Mouse (Mus musculus): ENCODE data around the gene Chchd5. TPM values are rescaled to one million over a fixed set of nuclear protein-coding genes. Genes with fewer than 3 reads are reported as not detected.

The Chchd5 gene
- 20.7 TPM for polyA plus RNA-seq (2014; fragmentation: Illumina TruSeq; extraction: RNeasy Lipid Tissue Mini Kit (QIAGEN cat#74804); ENCODE audit: low read depth, low replicate concordance)

DNA sequence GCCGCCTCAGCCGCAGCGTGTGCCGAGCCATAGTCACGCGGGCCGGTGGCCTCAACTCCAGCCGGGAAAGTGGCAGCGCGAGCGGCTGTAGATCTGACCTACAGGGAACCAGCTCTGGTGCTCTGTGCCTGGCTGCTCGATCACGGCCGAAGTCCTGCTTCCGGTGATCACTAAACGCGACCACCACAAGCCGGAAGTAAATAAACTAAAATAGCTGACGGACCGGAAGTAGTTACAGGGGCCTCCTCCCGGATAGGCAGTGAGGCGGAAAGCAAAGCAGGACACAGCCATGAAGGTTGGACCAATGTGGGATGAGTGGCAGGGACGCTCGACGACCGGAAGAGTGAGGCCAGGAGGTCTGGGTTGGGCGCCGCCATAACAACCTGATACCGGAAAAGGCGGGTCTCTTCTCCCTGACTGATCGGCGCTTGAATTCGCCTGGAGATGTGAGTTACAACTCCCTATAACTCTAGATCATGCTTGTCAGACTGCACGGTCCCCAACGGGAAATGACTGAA lies at the start of gene Chchd5:
Gene Chchd5 (plus strand): TSS at position 289 of the 518 bp plus-strand sequence.

DNA sequence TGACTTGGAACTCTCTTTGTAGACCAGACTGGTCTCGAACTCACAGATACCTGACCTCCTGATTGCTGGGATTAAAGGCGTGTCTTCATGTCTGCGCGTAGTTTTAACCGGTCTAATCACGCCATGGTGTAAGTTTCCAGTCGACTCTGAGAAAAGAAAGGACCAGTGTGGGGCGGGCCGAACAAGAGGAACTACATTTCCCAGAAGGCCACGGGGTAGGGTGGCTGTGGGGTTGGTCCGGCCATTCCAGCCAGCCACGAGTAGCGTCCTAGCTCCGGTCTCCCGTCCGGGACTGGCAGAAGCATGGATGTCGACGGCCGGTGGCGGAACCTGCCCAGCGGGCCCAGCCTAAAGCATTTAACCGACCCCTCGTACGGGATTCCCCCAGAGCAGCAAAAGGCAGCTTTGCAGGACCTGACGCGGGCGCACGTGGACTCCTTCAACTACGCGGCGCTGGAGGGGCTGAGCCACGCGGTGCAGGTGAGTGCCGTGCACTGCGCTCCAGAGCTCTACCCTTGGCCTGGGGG lies 28.7 kb upstream of the Chchd5 start, which contains the start of gene Polr1b:
Gene Polr1b (plus strand): TSS at position 212 of the 527 bp plus-strand sequence.

Other genes with a start within 250 kb of the Chchd5 start
- 6.1 TPM for gene Zc3h8, start 185.6 kb upstream of the Chchd5 start, polyA plus RNA-seq (2014; fragmentation: Illumina TruSeq; extraction: RNeasy Lipid Tissue Mini Kit (QIAGEN cat#74804); ENCODE audit: low read depth, low replicate concordance)
- 7.8 TPM for gene Zc3h6, start 162.3 kb upstream of the Chchd5 start, polyA plus RNA-seq (2014; fragmentation: Illumina TruSeq; extraction: RNeasy Lipid Tissue Mini Kit (QIAGEN cat#74804); ENCODE audit: low read depth, low replicate concordance)
- 4.9 TPM for gene Gm10762, start 162.0 kb upstream of the Chchd5 start, polyA plus RNA-seq (2014; fragmentation: Illumina TruSeq; extraction: RNeasy Lipid Tissue Mini Kit (QIAGEN cat#74804); ENCODE audit: low read depth, low replicate concordance)
- 0.22 TPM for gene Vinac1, start 81.5 kb upstream of the Chchd5 start, polyA plus RNA-seq (2014; fragmentation: Illumina TruSeq; extraction: RNeasy Lipid Tissue Mini Kit (QIAGEN cat#74804); ENCODE audit: low read depth, low replicate concordance)
- 7.2 TPM for gene Ttl, start 63.8 kb upstream of the Chchd5 start, polyA plus RNA-seq (2014; fragmentation: Illumina TruSeq; extraction: RNeasy Lipid Tissue Mini Kit (QIAGEN cat#74804); ENCODE audit: low read depth, low replicate concordance)
- gene Polr1b, start 28.7 kb upstream of the Chchd5 start, polyA plus RNA-seq (2014; fragmentation: Illumina TruSeq; extraction: RNeasy Lipid Tissue Mini Kit (QIAGEN cat#74804); ENCODE audit: low read depth, low replicate concordance), result 11.9 TPM
- gene Slc20a1, start 69.1 kb downstream of the Chchd5 start, polyA plus RNA-seq (2014; fragmentation: Illumina TruSeq; extraction: RNeasy Lipid Tissue Mini Kit (QIAGEN cat#74804); ENCODE audit: low read depth, low replicate concordance), result 22.2 TPM
- gene Ckap2l, start 167.5 kb downstream of the Chchd5 start, polyA plus RNA-seq (2014; fragmentation: Illumina TruSeq; extraction: RNeasy Lipid Tissue Mini Kit (QIAGEN cat#74804); ENCODE audit: low read depth, low replicate concordance), result 2.0 TPM
- gene Il1a, start 180.3 kb downstream of the Chchd5 start, polyA plus RNA-seq (2014; fragmentation: Illumina TruSeq; extraction: RNeasy Lipid Tissue Mini Kit (QIAGEN cat#74804); ENCODE audit: low read depth, low replicate concordance), result not detected
- 1.6 TPM for gene Il1b, start 241.4 kb downstream of the Chchd5 start, polyA plus RNA-seq (2014; fragmentation: Illumina TruSeq; extraction: RNeasy Lipid Tissue Mini Kit (QIAGEN cat#74804); ENCODE audit: low read depth, low replicate concordance)